Mouse (Mus musculus) intestine, postnatal 0 days (tissue): ENCODE results near the gene Stx16. TPM values are rescaled to one million over a fixed set of nuclear protein-coding genes. Genes with fewer than 3 reads are reported as not detected.

Experiments used
- ATAC-seq: fragments of 200-750 bp; cut with Nextera tagmentation; 2 replicates; pipeline ENCODE4 v1.8.0; 2017; ENCODE audit warnings: mild to moderate bottlenecking, moderate TSS enrichment, moderate library complexity
- H3K27ac ChIP-seq: fragments of 300-500 bp; sonication (generic); 2 replicates; pipeline ENCODE4 v1.5.1; 2014; ENCODE audit warnings: mild to moderate bottlenecking, low read depth, low read length, moderate library complexity
- H3K27me3 ChIP-seq: fragments of 300-500 bp; sonication (generic); replicated peaks from 2 replicates; pipeline ENCODE4 v1.6.1; 2014; ENCODE audit warnings: low read length, mixed read lengths; ENCODE audit not compliant: control insufficient read depth, insufficient read depth
- H3K36me3 ChIP-seq: fragments of 300-500 bp; sonication (generic); 2 replicates; pipeline ENCODE4 v1.6.1; 2014; ENCODE audit warnings: mild to moderate bottlenecking, moderate library complexity; ENCODE audit not compliant: control insufficient read depth, insufficient read depth
- H3K4me1 ChIP-seq: fragments of 300-500 bp; sonication (generic); replicated peaks from 2 replicates; pipeline ENCODE4 v1.6.1; 2014; ENCODE audit warnings: antibody characterized with exemption, low read length, mixed read lengths; ENCODE audit not compliant: control insufficient read depth, insufficient read depth
- H3K4me2 ChIP-seq: fragments of 300-500 bp; sonication (generic); replicated peaks from 2 replicates; pipeline ENCODE4 v1.6.1; 2014; ENCODE audit warnings: low read depth, mild to moderate bottlenecking, moderate library complexity
- H3K4me3 ChIP-seq: fragments of 300-500 bp; sonication (generic); 2 replicates; pipeline ENCODE4 v1.5.1; 2014; ENCODE audit warnings: low read depth, low read length
- H3K9ac ChIP-seq: fragments of 300-500 bp; sonication (generic); 2 replicates; pipeline ENCODE4 v1.6.1; 2014; ENCODE audit warnings: mild to moderate bottlenecking, low read depth, low read length
- H3K9me3 ChIP-seq: fragments of 300-500 bp; sonication (generic); 2 replicates; pipeline ENCODE4 v1.6.1; 2016; ENCODE audit warnings: mixed run types; ENCODE audit not compliant: control insufficient read depth
- CTCF ChIP-seq: sonication (generic); IDR thresholded peaks from 2 replicates; pipeline ENCODE4 v1.5.1; 2016; ENCODE audit warnings: low read depth, mild to moderate bottlenecking, control low read depth, antibody characterized with exemption, moderate library complexity
- WGBS: fragments of 180-500 bp; shearing (Covaris S2); extraction: QIAGEN DNeasy Blood & Tissue Kit; methylation state at CpG from one replicate; pipeline ENCODE4 v1.1.7; 2014; 5-methylcytosine and 5-hydroxymethylcytosine counted together
- polyA plus RNA-seq: library from polyadenylated mRNA; unstranded; fragments of >200 nt; fragmentation: Nextera tagmentation; extraction: Ambion mirVana; gene quantifications from 2 replicates; pipeline ENCODE4 v1.2.1, GENCODE M21; 2015

The Stx16 gene
- polyA plus RNA-seq, 1 experiment from 2014 or later = 4.2 TPM

GRCm38 (mm10) chr2:174128926-174129325 lies 52.8 kb downstream of the Stx16 start:
- TF ChIP-seq CTCF = no peak

GRCm38 (mm10) chr2:174130468-174131097 lies 54.5 kb downstream of the Stx16 start:
- Histone ChIP-seq H3K27me3 (no peaks in the 10 kb centered on the region), H3K9me3 (no peaks in the 10 kb centered on the region), H3K4me1 (0 out of 2 replicates have a peak, but pooled peaks cover 4% of the 10 kb centered on the region), H3K27ac (no peak overlapping the region), H3K36me3 (no peaks in the 10 kb centered on the region), H3K9ac (no peak overlapping the region), H3K4me2 (no peak overlapping the region), H3K4me3 (no peak overlapping the region)
- 80% methylated on average over 8 of the region's 8 CpGs for WGBS
- TF ChIP-seq CTCF = no peak
- ATAC-seq = no peak

More at GRCm38 (mm10) chr2:174128926-174129325, 52.8 kb downstream of the Stx16 start:
- no peak overlapping the region for H3K27ac ChIP-seq
- 87% methylated on average over 6 of the region's 6 CpGs for WGBS
- no peak overlapping the region for H3K4me3 ChIP-seq
- no peaks in the 10 kb centered on the region for H3K9me3 ChIP-seq
- ATAC-seq = no peak
- no peaks in the 10 kb centered on the region for H3K27me3 ChIP-seq
- H3K9ac ChIP-seq = no peak overlapping the region
- H3K36me3 ChIP-seq = peaks cover 9% of the 10 kb centered on the region; the same call in 1 of the 2 replicates
- no peak overlapping the region for H3K4me2 ChIP-seq
- 0 out of 2 replicates have a peak, but pooled peaks cover 4% of the 10 kb centered on the region for H3K4me1 ChIP-seq

- no peaks in the 10 kb centered on the region for H3K9me3 ChIP-seq
- 60% methylated on average over 8 of the region's 8 CpGs for WGBS
- H3K27ac ChIP-seq = no peak overlapping the region
- no peaks in the 10 kb centered on the region for H3K27me3 ChIP-seq
- no peaks in the 10 kb centered on the region for H3K4me1 ChIP-seq
- H3K4me3 ChIP-seq = no peak overlapping the region
- no peak overlapping the region for H3K4me2 ChIP-seq
- no peak for TF ChIP-seq CTCF
- H3K36me3 ChIP-seq = no peaks in the 10 kb centered on the region
- ATAC-seq = peak; percentile 51
- H3K9ac ChIP-seq = no peak overlapping the region
These were observed 56.4 kb downstream of the Stx16 start for GRCm38 (mm10) chr2:174132413-174132969.

Other genes with a start within 250 kb of the Stx16 start
- 24.8 and 25.8 TPM in 2 replicates for gene Npepl1, start 34.0 kb downstream of the Stx16 start, polyA plus RNA-seq
- gene Gnas, start 208.0 kb downstream of the Stx16 start, polyA plus RNA-seq = 686 and 705 TPM in 2 replicates